Mouse (Mus musculus) ES-Bruce4 (cell line): ENCODE measurements around the gene Ahr.

Experiments
- CTCF ChIP-seq: IDR thresholded peaks from one replicate; pipeline ENCODE4 v1.8.1; 2011; ENCODE audit warnings: low read depth, low read length
- EP300 ChIP-seq: IDR thresholded peaks from 2 replicates; pipeline ENCODE4 v1.6.1; 2011; ENCODE audit warnings: low read depth, low read length; ENCODE audit not compliant: insufficient read depth
- POLR2A ChIP-seq: IDR thresholded peaks from one replicate; pipeline ENCODE4 v1.8.1; 2011; ENCODE audit warnings: low read length; ENCODE audit not compliant: insufficient read depth

GRCm38 (mm10) chr12:35555925-35556324 is 21.1 kb upstream of the Ahr start:
- no peak for TF ChIP-seq CTCF
- no peak for TF ChIP-seq EP300
- no peak for TF ChIP-seq POLR2A
